ENCODE assay signal across 24 mouse cellular contexts in genomic region chr7:121803011-121803410, GRCm38 (mm10).
"Had no signal": no experiment of that assay in that cellular context is flagged by ENCODE, and none has a peak within 500 bp of the region (broad histone marks: within the 10 kb centered on the region; RNA-seq: fewer than 3 reads in every experiment).

No protein-coding gene starts in this region.

- H3K27ac ChIP-seq: gastrocnemius, adult 2 months; hindbrain, embryonic 10.5 days; hindbrain, embryonic 12.5 days; hindbrain, embryonic 14.5 days; intestine, embryonic 15.5 days; kidney, embryonic 15.5 days; kidney, postnatal 0 days; limb, embryonic 13.5 days; limb, embryonic 15.5 days; liver, embryonic 12.5 days; liver, embryonic 14.5 days had no signal

- H3K9me3 ChIP-seq: heart, embryonic 12.5 days; hindbrain, embryonic 10.5 days; hindbrain, embryonic 12.5 days; intestine, embryonic 15.5 days; kidney, embryonic 15.5 days; limb, embryonic 13.5 days; limb, embryonic 15.5 days; liver, embryonic 12.5 days had no signal

- ATAC-seq: hindbrain, embryonic 16.5 days; inflammation-experienced regulatory T-cells, adult 6 months; intestine, embryonic 15.5 days; intestine, postnatal 0 days; liver, embryonic 12.5 days had no signal

- H3K4me2 ChIP-seq: heart, embryonic 12.5 days; hindbrain, embryonic 12.5 days; hindbrain, embryonic 14.5 days; intestine, embryonic 15.5 days; kidney, embryonic 15.5 days; limb, embryonic 13.5 days; limb, embryonic 15.5 days; liver, embryonic 12.5 days had no signal

- H3K9ac ChIP-seq: heart, embryonic 12.5 days; hindbrain, embryonic 12.5 days; hindbrain, embryonic 14.5 days; intestine, embryonic 15.5 days; kidney, embryonic 15.5 days; limb, embryonic 13.5 days; limb, embryonic 15.5 days; liver, embryonic 12.5 days; liver, embryonic 14.5 days had no signal

- H3K4me1 ChIP-seq: heart, embryonic 12.5 days; hindbrain, embryonic 10.5 days; hindbrain, embryonic 12.5 days; intestine, embryonic 15.5 days; kidney, embryonic 15.5 days; limb, embryonic 13.5 days; limb, embryonic 15.5 days; liver, embryonic 12.5 days had no signal

- H3K36me3 ChIP-seq: heart, embryonic 12.5 days; hindbrain, embryonic 10.5 days; hindbrain, embryonic 12.5 days; intestine, embryonic 15.5 days; kidney, embryonic 15.5 days; limb, embryonic 13.5 days; limb, embryonic 15.5 days; liver, embryonic 12.5 days had no signal

- H3K4me3 ChIP-seq: gastrocnemius, adult 2 months; heart, embryonic 12.5 days; hindbrain, embryonic 10.5 days; hindbrain, embryonic 12.5 days; intestine, embryonic 15.5 days; kidney, embryonic 15.5 days; limb, embryonic 13.5 days; limb, embryonic 15.5 days; liver, embryonic 12.5 days had no signal

- DNase-seq: gastrocnemius, adult 2 months; gastrocnemius, postnatal 10 days; gastrocnemius, postnatal 25 days; kidney, adult 18-20 months; kidney, adult 8-10 months; kidney, postnatal 14 days; kidney, postnatal 36 days; layer of hippocampus, adult 9-11 months; layer of hippocampus, postnatal 36 days; left cerebral cortex, postnatal 4 days had no signal

- H3K27me3 ChIP-seq: heart, embryonic 12.5 days; hindbrain, embryonic 12.5 days; intestine, embryonic 15.5 days; kidney, embryonic 15.5 days; limb, embryonic 13.5 days; limb, embryonic 15.5 days; liver, embryonic 12.5 days had no signal
